Mouse (Mus musculus) liver, embryonic 13.5 days (tissue): Measurements from ENCODE around the gene Olfr551. TPM values are rescaled to one million over a fixed set of nuclear protein-coding genes. Genes with fewer than 3 reads are reported as not detected.
"Not testable (repeated sequence)": the region's sequence is repeated elsewhere in the genome, so short reads cannot be mapped to it uniquely, and the experiment has no call there.

Experiments used
- ATAC-seq: fragments of 200-750 bp; cut with Nextera tagmentation; 2 replicates; pipeline ENCODE4 v1.8.0; 2017; ENCODE audit warnings: low read depth, mild to moderate bottlenecking, moderate number of reproducible peaks, moderate library complexity
- DNase-seq: peaks from one replicate; pipeline ENCODE4 v3.0.0; 2022
- H3K27ac ChIP-seq: fragments of 300-500 bp; sonication (generic); 2 replicates; pipeline ENCODE4 v1.5.1; 2015; ENCODE audit warnings: moderate library complexity, mild to moderate bottlenecking, inconsistent platforms
- H3K27me3 ChIP-seq: fragments of 300-500 bp; sonication (generic); 2 replicates; pipeline ENCODE4 v1.6.1; 2015; ENCODE audit warnings: mild to moderate bottlenecking, inconsistent platforms
- H3K36me3 ChIP-seq: fragments of 300-500 bp; sonication (generic); 2 replicates; pipeline ENCODE4 v1.6.1; 2015; ENCODE audit warnings: mild to moderate bottlenecking, inconsistent platforms
- H3K4me1 ChIP-seq: fragments of 300-500 bp; sonication (generic); replicated peaks from 2 replicates; pipeline ENCODE4 v1.6.1; 2015; ENCODE audit warnings: inconsistent platforms
- H3K4me2 ChIP-seq: fragments of 300-500 bp; sonication (generic); 2 replicates; pipeline ENCODE4 v1.6.1; 2015; ENCODE audit warnings: inconsistent platforms, mild to moderate bottlenecking, moderate library complexity
- H3K4me3 ChIP-seq: fragments of 300-500 bp; sonication (generic); replicated peaks from 2 replicates; pipeline ENCODE4 v1.5.1; 2015; ENCODE audit warnings: mild to moderate bottlenecking, inconsistent platforms
- H3K9ac ChIP-seq: fragments of 300-500 bp; sonication (generic); 2 replicates; pipeline ENCODE4 v1.6.1; 2015; ENCODE audit warnings: mild to moderate bottlenecking, inconsistent platforms
- H3K9me3 ChIP-seq: fragments of 300-500 bp; sonication (generic); replicated peaks from 2 replicates; pipeline ENCODE4 v1.6.1; 2016; ENCODE audit warnings: inconsistent platforms
- WGBS: fragments of 180-500 bp; shearing (Covaris S2); methylation state at CpG from one replicate; pipeline ENCODE4 v1.1.7; 2015; ENCODE audit not compliant: insufficient replicate concordance; 5-methylcytosine and 5-hydroxymethylcytosine counted together
- polyA plus RNA-seq: library from polyadenylated mRNA; unstranded; fragments of >200 nt; fragmentation: Nextera tagmentation; extraction: Ambion mirVana; gene quantifications from 2 replicates; pipeline ENCODE4 v1.2.1, GENCODE M21; 2015

Olfr551 gene
- polyA plus RNA-seq = not detected in 2 replicates

DNA sequence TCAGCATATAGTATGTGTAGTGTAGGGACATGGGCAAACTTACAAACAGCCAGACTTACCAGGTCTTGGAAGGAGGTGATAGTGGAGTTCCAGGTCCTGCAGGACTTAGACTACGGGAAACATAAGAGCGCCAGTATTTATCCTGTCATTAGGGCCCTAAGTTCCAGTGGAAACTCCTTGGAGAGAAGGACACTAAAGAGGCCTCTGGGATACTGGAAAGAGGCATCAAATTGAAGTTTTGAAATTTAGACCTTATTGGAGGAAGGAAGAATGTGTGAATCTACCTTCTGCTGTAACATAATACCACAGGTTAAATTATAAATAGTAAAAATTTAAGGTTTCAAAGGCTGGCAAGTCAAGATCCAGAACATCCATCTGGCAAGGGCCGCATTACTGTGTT, at the start of gene Olfr551:
Olfr551 (minus strand) TSS at position 101 of the 400 bp plus-strand sequence.
- Histone ChIP-seq H3K36me3 (no peaks in the 10 kb centered on the region), H3K9me3 (no peaks in the 10 kb centered on the region), H3K4me3 (no peak within 1 kb of the TSS), H3K4me2 (no peak within 1 kb of the TSS), H3K4me1 (no peaks in the 10 kb centered on the region), H3K27ac (no peak within 1 kb of the TSS), H3K9ac (no peak within 1 kb of the TSS), H3K27me3 (no peaks in the 10 kb centered on the region)
- ATAC-seq (no peak), DNase-seq (no peak)
- 77% methylated on average over 3 of the region's 3 CpGs for WGBS

DNA sequence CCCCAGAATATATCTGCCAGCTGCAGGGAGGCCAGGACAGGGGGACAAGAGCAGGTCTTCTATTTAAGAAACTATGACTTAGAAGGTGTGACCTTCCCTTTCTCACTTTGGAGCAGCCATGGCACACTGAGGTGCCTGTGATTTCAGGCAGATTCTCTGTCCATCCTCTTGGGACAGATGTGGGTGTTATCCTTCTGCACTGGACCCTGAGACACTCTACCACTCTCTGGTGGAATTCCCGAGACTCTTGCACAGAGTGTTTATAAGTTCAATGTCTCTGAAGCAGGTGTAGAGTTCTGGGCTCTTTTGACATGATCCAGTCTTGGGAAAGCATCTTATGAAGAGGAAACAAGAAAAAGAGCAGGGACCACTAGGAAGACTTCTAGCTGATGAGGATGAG, 46.4 kb upstream of the Olfr551 start, which contains the start of gene Olfr554:
Olfr554 (plus strand) TSS at position 301 of the 400 bp plus-strand sequence.
- Histone ChIP-seq H3K4me2 (no peak within 1 kb of the TSS), H3K9me3 (no peaks in the 10 kb centered on the region), H3K27ac (no peak within 1 kb of the TSS), H3K4me1 (no peaks in the 10 kb centered on the region), H3K27me3 (no peaks in the 10 kb centered on the region), H3K9ac (no peak within 1 kb of the TSS), H3K36me3 (no peaks in the 10 kb centered on the region), H3K4me3 (no peak within 1 kb of the TSS)
- WGBS = 48% methylated on average over 1 of the region's 1 CpGs
- ATAC-seq (no peak), DNase-seq (no peak)

DNA sequence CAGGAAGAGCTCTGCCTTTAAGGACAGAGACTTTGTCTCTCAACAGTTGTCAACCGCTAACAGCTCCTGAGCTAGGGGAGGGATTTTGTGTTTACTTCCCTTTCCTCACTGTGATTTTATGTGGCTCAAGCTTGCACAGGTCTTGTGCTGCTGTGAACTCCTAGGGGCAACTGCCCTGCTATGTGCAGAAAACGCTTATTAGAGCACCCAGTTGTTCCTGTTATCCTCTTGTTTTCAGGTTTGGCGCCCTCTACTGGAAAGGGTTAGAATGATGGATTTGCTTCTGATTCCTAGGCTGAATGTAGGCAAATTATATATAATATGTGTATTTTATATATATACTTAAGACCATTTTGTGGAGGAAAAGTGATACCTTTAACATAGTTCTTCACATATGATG, 45.0 kb upstream of the Olfr551 start:
- no peak overlapping the region for H3K4me3 ChIP-seq
- no peak for DNase-seq
- 20% methylated on average over 3 of the region's 3 CpGs for WGBS
- H3K9ac ChIP-seq = no peak overlapping the region
- no peaks in the 10 kb centered on the region for H3K27me3 ChIP-seq
- H3K27ac ChIP-seq = no peak overlapping the region
- ATAC-seq = no peak
- H3K4me2 ChIP-seq = no peak overlapping the region
- H3K36me3 ChIP-seq = no peaks in the 10 kb centered on the region
- H3K4me1 ChIP-seq = no peaks in the 10 kb centered on the region
- H3K9me3 ChIP-seq = no peaks in the 10 kb centered on the region

DNA sequence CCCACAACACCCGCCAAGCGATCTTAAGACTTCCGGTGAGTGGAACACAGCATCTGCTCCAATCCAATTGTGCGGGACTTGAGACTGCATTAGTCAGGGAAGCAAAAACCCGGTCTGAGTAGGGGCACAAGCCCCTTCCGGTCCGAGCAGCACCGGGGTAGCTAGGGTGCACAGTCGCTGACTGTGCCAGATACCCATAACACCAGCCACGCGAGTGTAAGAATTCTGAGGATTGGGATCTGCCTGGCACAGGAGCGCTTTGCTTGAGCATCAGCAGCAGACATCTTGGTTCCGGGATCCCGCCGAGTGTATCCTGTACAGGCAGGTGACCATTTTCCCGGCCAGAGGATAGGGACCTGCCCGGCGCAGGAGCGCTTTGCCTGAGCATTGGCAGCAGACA, 28.7 kb upstream of the Olfr551 start:
- not testable (repeated sequence) for H3K4me3 ChIP-seq, H3K36me3 ChIP-seq, H3K9ac ChIP-seq, H3K4me2 ChIP-seq, H3K27me3 ChIP-seq, H3K9me3 ChIP-seq, H3K4me1 ChIP-seq, ATAC-seq, H3K27ac ChIP-seq, DNase-seq
- WGBS = 68% methylated on average over 19 of the region's 19 CpGs

DNA sequence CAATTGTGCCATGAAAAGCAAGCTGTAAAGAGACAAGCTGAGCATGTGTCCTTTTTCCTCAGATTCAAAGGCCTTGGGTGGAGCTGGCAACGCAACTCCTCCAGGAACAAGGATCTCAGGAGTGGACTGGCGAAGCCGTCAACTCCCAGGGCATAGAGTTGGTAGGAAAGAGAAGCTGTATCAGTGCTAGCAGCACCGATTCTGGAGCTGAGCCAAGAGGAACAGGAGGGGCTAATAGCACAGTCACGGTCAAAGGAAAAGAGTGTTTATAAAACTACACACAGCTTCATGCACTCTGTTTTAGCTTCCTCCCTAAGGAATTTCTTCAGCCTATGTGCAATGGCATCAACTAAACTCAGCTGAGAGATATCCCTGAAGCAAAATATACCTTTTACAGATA, 27.9 kb upstream of the Olfr551 start:
- DNase-seq = no peak

DNA sequence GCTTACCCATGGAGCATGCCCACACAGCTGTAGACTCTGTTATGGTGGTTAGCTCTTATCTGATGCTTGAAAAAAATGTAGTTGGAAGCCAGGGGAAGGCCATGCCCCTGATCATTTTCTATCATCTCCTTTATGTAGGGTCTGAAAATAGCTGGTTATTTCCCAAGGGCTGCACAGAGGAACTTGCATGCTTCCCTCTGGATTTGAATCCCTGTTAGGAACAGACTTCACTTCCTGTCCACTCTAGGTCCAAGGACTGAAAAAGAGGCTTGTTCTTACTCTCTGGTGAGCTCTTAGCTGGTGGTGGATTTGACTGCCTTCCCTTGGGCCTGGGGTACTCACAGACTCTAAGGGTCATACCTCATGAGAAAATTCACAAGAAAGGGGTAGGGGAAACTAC, 26.4 kb upstream of the Olfr551 start, which contains the start of gene Olfr553:
Olfr553 (minus strand) TSS at position 101 of the 400 bp plus-strand sequence.
- Histone ChIP-seq H3K4me1 (no peaks in the 10 kb centered on the region), H3K4me2 (no peak within 1 kb of the TSS), H3K9ac (no peak within 1 kb of the TSS), H3K27me3 (no peaks in the 10 kb centered on the region), H3K9me3 (no peaks in the 10 kb centered on the region), H3K27ac (no peak within 1 kb of the TSS), H3K36me3 (no peaks in the 10 kb centered on the region), H3K4me3 (no peak within 1 kb of the TSS)
- DNase-seq = no peak
- ATAC-seq = no peak

More for the DNA sequence above, 27.9 kb upstream of the Olfr551 start:
- no peak for ATAC-seq
- WGBS = 56% methylated on average over 5 of the region's 5 CpGs
- Histone ChIP-seq H3K9me3 (no peaks in the 10 kb centered on the region), H3K4me2 (no peak overlapping the region), H3K4me1 (no peaks in the 10 kb centered on the region), H3K9ac (no peak overlapping the region), H3K4me3 (no peak overlapping the region), H3K36me3 (no peaks in the 10 kb centered on the region), H3K27ac (no peak overlapping the region), H3K27me3 (no peaks in the 10 kb centered on the region)

DNA sequence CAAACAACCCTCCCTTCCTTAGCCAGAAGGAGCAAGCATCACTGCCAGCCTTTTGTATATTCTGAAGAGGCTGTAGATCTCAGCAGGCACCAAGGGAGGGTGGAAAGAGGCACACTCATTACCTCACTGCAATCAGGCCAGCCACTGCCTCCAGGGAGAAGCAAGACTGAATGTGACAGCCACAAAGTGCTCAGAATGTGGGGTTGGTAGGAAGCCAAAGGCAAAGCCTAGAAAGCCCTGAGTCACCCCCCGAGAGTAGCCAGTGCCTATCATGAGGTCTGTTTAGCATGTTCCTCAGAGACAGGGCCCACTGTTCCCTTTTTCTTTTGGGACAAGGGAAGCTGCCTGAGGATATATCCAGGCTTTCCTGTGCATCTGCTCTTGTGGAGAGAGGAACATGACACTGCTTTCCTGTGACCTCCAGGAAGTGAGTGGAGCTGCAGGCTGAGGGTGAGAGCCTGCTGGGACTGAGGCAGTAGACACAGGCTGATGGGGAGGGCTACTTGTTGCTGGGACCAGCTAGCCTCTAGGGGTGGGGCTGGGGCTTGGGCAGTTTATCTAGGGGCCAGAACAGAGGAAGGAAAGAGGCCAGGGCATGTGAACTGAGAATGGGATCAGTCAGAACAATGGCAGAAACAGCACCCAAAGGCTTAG, 5.8 kb upstream of the Olfr551 start, which contains the start of gene Olfr552:
Olfr552 (plus strand) TSS at position 393 of the 654 bp plus-strand sequence.
- Histone ChIP-seq H3K9ac (no peak within 1 kb of the TSS), H3K36me3 (no peaks in the 10 kb centered on the region), H3K4me2 (no peak within 1 kb of the TSS), H3K9me3 (no peaks in the 10 kb centered on the region), H3K4me1 (no peaks in the 10 kb centered on the region), H3K27me3 (no peaks in the 10 kb centered on the region), H3K27ac (no peak within 1 kb of the TSS), H3K4me3 (no peak within 1 kb of the TSS)
- ATAC-seq (no peak), DNase-seq (no peak)
- WGBS = 17% methylated on average over 1 of the region's 1 CpGs

DNA sequence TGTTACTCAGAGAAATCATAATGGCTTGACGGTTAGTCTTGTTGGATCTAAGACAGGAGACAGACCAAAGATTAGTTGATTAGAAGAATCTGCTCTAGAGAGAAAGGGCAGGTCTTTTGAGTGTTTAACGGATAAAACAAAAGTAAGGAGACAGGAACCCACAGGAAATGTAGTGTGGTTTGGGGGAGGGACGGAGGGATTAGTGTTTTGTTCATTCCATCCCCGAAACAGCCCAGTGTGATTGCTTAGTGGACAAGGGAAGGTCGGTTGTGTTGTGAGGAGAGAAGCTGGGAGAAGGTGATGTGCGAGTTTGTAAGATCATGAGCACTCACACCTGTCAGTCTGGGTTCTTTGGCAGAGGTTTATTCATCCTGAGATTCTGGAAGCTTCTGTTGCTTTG, 15.7 kb downstream of the Olfr551 start:
- no peak for ATAC-seq
- Histone ChIP-seq H3K9me3 (no peaks in the 10 kb centered on the region), H3K4me2 (no peak overlapping the region), H3K27ac (no peak overlapping the region), H3K4me1 (no peaks in the 10 kb centered on the region), H3K36me3 (no peaks in the 10 kb centered on the region), H3K9ac (no peak overlapping the region), H3K4me3 (no peak overlapping the region), H3K27me3 (no peaks in the 10 kb centered on the region)
- no peak for DNase-seq
- 24% methylated on average over 6 of the region's 6 CpGs for WGBS

DNA sequence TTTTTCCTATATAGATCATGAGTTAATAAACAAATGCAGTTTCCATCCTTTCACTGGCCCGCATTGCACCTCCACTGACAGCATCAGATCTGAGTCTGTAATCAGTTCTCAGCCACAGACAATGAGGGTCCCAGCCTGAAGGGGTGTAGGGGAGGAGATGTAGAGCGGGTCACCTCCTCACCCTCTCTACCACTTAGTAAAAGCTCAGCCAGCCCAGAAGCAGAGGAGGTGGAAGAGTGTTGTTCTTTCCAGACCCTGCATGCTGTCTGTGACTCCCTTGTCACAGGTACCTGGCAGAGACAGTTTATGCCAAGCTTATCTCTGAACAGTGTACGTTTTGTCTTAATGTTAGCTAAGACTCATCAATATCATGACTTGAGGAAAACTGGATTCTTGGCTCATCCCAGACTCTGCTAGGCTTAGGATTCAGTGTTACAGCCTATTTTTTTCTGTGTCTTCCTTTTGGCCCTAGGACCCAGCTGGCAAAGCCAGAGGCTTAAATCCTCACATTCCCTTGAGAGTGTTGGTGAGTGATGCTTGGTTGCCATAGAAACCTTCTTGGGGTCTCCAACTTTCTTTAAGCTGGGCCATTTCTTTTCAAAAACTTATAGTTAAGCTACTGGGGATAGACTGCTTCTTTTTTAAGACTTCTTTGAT, 18.4 kb downstream of the Olfr551 start:
- no peak for ATAC-seq
- no peak overlapping the region for H3K4me2 ChIP-seq
- no peaks in the 10 kb centered on the region for H3K27me3 ChIP-seq
- H3K4me1 ChIP-seq = no peaks in the 10 kb centered on the region
- DNase-seq = no peak
- no peak overlapping the region for H3K27ac ChIP-seq
- H3K9me3 ChIP-seq = no peaks in the 10 kb centered on the region
- H3K9ac ChIP-seq = no peak overlapping the region
- WGBS = 65% methylated on average over 3 of the region's 3 CpGs
- no peaks in the 10 kb centered on the region for H3K36me3 ChIP-seq
- no peak overlapping the region for H3K4me3 ChIP-seq

DNA sequence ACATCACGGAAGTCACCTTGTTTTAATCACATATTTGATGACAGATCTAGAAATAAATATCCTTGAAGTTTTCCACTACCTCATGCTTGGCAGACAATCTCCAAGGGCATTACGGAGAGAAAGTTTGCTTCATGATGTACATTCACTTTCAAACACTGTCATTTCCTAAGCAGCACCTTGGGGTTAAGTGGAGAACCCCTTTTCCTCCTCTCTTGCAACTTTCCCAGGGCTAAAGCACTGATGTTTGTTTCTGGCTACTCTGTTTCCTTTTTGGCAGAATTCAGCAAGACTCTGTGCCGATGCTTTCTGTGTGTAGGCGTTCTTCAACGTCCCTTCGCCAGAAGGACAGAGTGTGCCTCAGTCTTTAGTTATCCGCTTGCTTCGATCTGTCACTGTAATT, 20.5 kb downstream of the Olfr551 start, which contains the start of gene Olfr550:
Olfr550 (plus strand) TSS at position 301 of the 400 bp plus-strand sequence.
- no peaks in the 10 kb centered on the region for H3K9me3 ChIP-seq
- no peaks in the 10 kb centered on the region; the same call in 1 of the 2 replicates for H3K4me1 ChIP-seq
- DNase-seq (no peak), ATAC-seq (no peak)
- H3K4me3 ChIP-seq = no peak within 1 kb of the TSS
- no peak within 1 kb of the TSS for H3K9ac ChIP-seq
- no peak within 1 kb of the TSS for H3K4me2 ChIP-seq
- no peaks in the 10 kb centered on the region for H3K27me3 ChIP-seq
- WGBS = 79% methylated on average over 8 of the region's 8 CpGs
- H3K27ac ChIP-seq = no peak within 1 kb of the TSS
- H3K36me3 ChIP-seq = no peaks in the 10 kb centered on the region

DNA sequence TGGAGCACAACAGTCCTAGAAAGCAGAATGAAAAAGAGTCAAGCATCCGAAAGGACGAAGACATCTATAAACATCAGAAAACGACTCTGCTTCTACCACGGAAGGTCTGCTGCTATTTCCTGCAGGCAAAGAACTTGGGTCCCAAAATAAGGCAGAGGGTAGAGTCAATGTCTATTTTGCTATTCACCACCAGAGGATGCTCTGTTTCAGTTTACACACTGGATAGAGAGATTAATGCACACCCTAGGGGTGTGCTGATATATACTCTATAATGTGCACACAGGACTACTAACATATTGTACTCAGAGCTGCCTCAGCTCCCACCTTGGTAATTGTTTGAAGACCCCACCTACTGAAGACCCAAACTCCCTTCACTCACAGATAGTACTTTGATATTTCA, 25.5 kb downstream of the Olfr551 start:
- H3K9ac ChIP-seq = no peak overlapping the region
- H3K27ac ChIP-seq = no peak overlapping the region
- H3K9me3 ChIP-seq = no peaks in the 10 kb centered on the region
- ATAC-seq = no peak
- DNase-seq = no peak
- no peaks in the 10 kb centered on the region for H3K36me3 ChIP-seq
- no peak overlapping the region for H3K4me2 ChIP-seq
- H3K4me3 ChIP-seq = no peak overlapping the region
- H3K4me1 ChIP-seq = peaks cover 19% of the 10 kb centered on the region
- H3K27me3 ChIP-seq = no peaks in the 10 kb centered on the region
- 71% methylated on average over 4 of the region's 4 CpGs for WGBS
